Mouse (Mus musculus): ENCODE data around the gene Nfu1.

DNA sequence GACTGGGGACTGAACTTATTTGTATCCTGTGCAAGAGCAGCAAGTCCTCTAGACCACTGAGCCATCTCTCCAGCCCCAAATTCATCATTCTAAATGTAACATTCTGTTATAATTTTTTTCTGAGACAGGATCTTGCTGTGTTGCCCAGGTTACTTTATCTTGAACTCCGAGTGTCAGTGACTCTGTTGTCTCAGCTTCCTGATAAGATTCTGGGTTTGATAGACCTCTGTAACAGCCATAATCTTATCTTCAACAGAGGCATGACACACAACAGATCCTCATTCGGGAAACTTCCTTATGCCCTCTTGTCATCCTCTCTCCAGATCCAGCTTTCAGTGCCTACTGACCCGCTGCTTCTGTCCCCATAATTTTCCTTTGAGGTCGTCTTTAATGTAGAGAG lies 63.7 kb downstream of the Nfu1 start:
- TF ChIP-seq CTCF (IDR thresholded peaks at IDR 0.05; ENCODE audit: low read depth) = no peak
- TF ChIP-seq EP300 (optimal IDR thresholded peaks at IDR 0.05) = no peak

All from stomach, postnatal 0 days (tissue).